Mouse (Mus musculus) kidney, embryonic 16.5 days (tissue): ENCODE data around the gene Ppp2r2c. TPM values are rescaled to one million over a fixed set of nuclear protein-coding genes. Genes with fewer than 3 reads are reported as not detected.

Experiments
- ATAC-seq: fragments of 200-750 bp; cut with Nextera tagmentation; 2 replicates; pipeline ENCODE4 v1.8.0; 2017; ENCODE audit warnings: moderate TSS enrichment; ENCODE audit not compliant: low FRiP score, low TSS enrichment
- H3K27ac ChIP-seq: fragments of 300-500 bp; sonication (generic); 2 replicates; pipeline ENCODE4 v1.5.1; 2014; ENCODE audit warnings: low read length
- H3K27me3 ChIP-seq: fragments of 300-500 bp; sonication (generic); 2 replicates; pipeline ENCODE4 v1.6.1; 2014; ENCODE audit warnings: low read length, control low read depth, mixed read lengths; ENCODE audit not compliant: insufficient read depth
- H3K36me3 ChIP-seq: fragments of 300-500 bp; sonication (generic); 2 replicates; pipeline ENCODE4 v1.6.1; 2014; ENCODE audit warnings: low read length, control low read depth, mixed read lengths; ENCODE audit not compliant: insufficient read depth
- H3K4me1 ChIP-seq: fragments of 300-500 bp; sonication (generic); 2 replicates; pipeline ENCODE4 v1.6.1; 2014; ENCODE audit warnings: low read length, control low read depth, mixed read lengths; ENCODE audit not compliant: insufficient read depth
- H3K4me2 ChIP-seq: fragments of 300-500 bp; sonication (generic); replicated peaks from 2 replicates; pipeline ENCODE4 v1.6.1; 2014; ENCODE audit warnings: low read depth, low read length
- H3K4me3 ChIP-seq: fragments of 300-500 bp; sonication (generic); 2 replicates; pipeline ENCODE4 v1.5.1; 2014; ENCODE audit warnings: mild to moderate bottlenecking, low read length
- H3K9ac ChIP-seq: fragments of 300-500 bp; sonication (generic); replicated peaks from 2 replicates; pipeline ENCODE4 v1.6.1; 2014; ENCODE audit warnings: low read length
- H3K9me3 ChIP-seq: fragments of 300-500 bp; sonication (generic); 2 replicates; pipeline ENCODE4 v1.6.1; 2016; ENCODE audit warnings: low read length, control low read depth
- WGBS: fragments of 180-500 bp; shearing (Covaris S2); extraction: QIAGEN DNeasy Blood & Tissue Kit; methylation state at CpG from one replicate; pipeline ENCODE4 v1.1.7; 2014; 5-methylcytosine and 5-hydroxymethylcytosine counted together
- polyA plus RNA-seq: library from polyadenylated mRNA; unstranded; fragments of >200 nt; fragmentation: Nextera tagmentation; extraction: Ambion mirVana; gene quantifications from 2 replicates; pipeline ENCODE4 v1.2.1, GENCODE M21; 2015

Gene Ppp2r2c
- polyA plus RNA-seq, 1 experiment from 2014 or later: not detected

- Histone ChIP-seq H3K4me2 (no peak overlapping the region), H3K27ac (no peak overlapping the region), H3K27me3 (no peaks in the 10 kb centered on the region), H3K4me3 (no peak overlapping the region), H3K4me1 (peaks cover 4% of the 10 kb centered on the region; the same call in 1 of the 2 replicates), H3K9me3 (no peaks in the 10 kb centered on the region), H3K9ac (no peak overlapping the region), H3K36me3 (no peaks in the 10 kb centered on the region)
- ATAC-seq: no peak
- WGBS: 61% methylated on average over 2 of the region's 2 CpGs
These were observed 82.6 kb downstream of the Ppp2r2c start for GRCm38 (mm10) chr5:36950871-36951270.

DNA sequence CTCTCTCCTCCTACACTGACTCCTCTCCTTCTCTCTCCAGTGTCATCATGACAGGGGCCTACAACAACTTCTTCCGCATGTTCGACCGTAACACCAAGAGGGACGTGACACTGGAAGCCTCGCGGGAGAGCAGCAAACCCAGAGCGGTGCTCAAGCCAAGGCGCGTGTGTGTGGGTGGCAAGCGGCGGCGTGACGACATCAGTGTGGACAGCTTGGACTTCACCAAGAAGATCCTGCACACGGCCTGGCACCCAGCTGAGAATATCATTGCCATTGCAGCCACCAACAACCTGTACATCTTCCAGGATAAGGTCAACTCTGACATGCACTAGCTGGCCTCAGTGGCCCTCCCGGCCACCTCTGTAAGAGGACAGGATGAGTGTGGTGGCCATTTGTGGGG lies 84.0 kb downstream of the Ppp2r2c start:
- H3K9ac ChIP-seq: no peak overlapping the region
- no peak overlapping the region for H3K4me3 ChIP-seq
- H3K9me3 ChIP-seq: no peaks in the 10 kb centered on the region
- H3K27me3 ChIP-seq: no peaks in the 10 kb centered on the region
- H3K4me2 ChIP-seq: no peak overlapping the region
- H3K4me1 ChIP-seq: peaks cover 4% of the 10 kb centered on the region; the same call in 1 of the 2 replicates
- H3K27ac ChIP-seq: no peak overlapping the region
- no peak for ATAC-seq
- no peaks in the 10 kb centered on the region for H3K36me3 ChIP-seq
- WGBS: 89% methylated on average over 15 of the region's 15 CpGs

GRCm38 (mm10) chr5:36955366-36955765 lies 87.1 kb downstream of the Ppp2r2c start:
- Histone ChIP-seq H3K9me3 (no peaks in the 10 kb centered on the region), H3K9ac (no peak overlapping the region), H3K4me2 (no peak overlapping the region), H3K27me3 (no peaks in the 10 kb centered on the region), H3K4me3 (no peak overlapping the region), H3K36me3 (no peaks in the 10 kb centered on the region), H3K27ac (no peak overlapping the region), H3K4me1 (peaks cover 4% of the 10 kb centered on the region; the same call in 1 of the 2 replicates)
- ATAC-seq: 0 out of 2 replicates have a peak, but pooled peaks have one; percentile 24
- WGBS: 9% methylated on average over 4 of the region's 4 CpGs

DNA sequence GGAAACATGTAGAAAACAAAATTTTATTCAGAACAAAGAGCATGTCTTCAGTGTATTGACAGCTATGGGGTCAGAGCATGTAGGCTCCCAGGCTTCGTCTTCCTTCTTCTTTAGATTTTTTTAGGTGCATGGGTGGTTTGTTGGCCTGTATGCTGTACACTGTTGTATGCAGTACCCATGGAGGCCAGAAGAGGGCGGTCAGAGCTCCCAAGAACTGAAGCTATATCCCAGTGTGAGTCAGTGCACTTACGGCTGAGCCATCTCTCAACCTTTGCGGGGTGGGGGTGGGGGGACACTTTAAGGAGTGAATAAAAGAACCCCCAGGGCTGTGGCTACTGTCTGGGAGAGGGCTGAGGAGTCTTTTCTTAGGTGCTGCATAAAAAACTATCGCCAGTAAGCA lies 90.5 kb downstream of the Ppp2r2c start:
- Histone ChIP-seq H3K4me2 (no peak overlapping the region), H3K4me3 (no peak overlapping the region), H3K9me3 (no peaks in the 10 kb centered on the region), H3K36me3 (no peaks in the 10 kb centered on the region), H3K9ac (no peak overlapping the region), H3K4me1 (no peaks in the 10 kb centered on the region), H3K27me3 (no peaks in the 10 kb centered on the region), H3K27ac (no peak overlapping the region)
- 36% methylated on average over 5 of the region's 5 CpGs for WGBS
- no peak; the same call in 1 of the 2 replicates for ATAC-seq

- no peak overlapping the region for H3K4me3 ChIP-seq
- ATAC-seq: no peak
- WGBS: 49% methylated on average over 5 of the region's 5 CpGs
- no peaks in the 10 kb centered on the region for H3K9me3 ChIP-seq
- peaks cover 7% of the 10 kb centered on the region for H3K36me3 ChIP-seq
- H3K27me3 ChIP-seq: no peaks in the 10 kb centered on the region
- H3K4me1 ChIP-seq: no peaks in the 10 kb centered on the region
- H3K9ac ChIP-seq: no peak overlapping the region
- no peak overlapping the region for H3K4me2 ChIP-seq
- H3K27ac ChIP-seq: no peak overlapping the region
These were observed 92.2 kb downstream of the Ppp2r2c start for GRCm38 (mm10) chr5:36960501-36960900.

- no peaks in the 10 kb centered on the region for H3K27me3 ChIP-seq
- H3K4me2 ChIP-seq: no peak overlapping the region
- no peaks in the 10 kb centered on the region for H3K9me3 ChIP-seq
- no peak overlapping the region for H3K9ac ChIP-seq
- no peak overlapping the region for H3K4me3 ChIP-seq
- H3K36me3 ChIP-seq: peaks cover 36% of the 10 kb centered on the region
- no peak overlapping the region for H3K27ac ChIP-seq
- H3K4me1 ChIP-seq: peaks cover 4% of the 10 kb centered on the region; the same call in 1 of the 2 replicates
- WGBS: 92% methylated on average over 8 of the region's 8 CpGs
- no peak for ATAC-seq
These were observed 103.3 kb downstream of the Ppp2r2c start for GRCm38 (mm10) chr5:36971587-36971986.

- H3K9ac ChIP-seq: no peak overlapping the region
- no peak overlapping the region for H3K4me2 ChIP-seq
- H3K27me3 ChIP-seq: no peaks in the 10 kb centered on the region
- no peak for ATAC-seq
- 43% methylated on average over 13 of the region's 13 CpGs for WGBS
- H3K27ac ChIP-seq: no peak overlapping the region
- H3K4me1 ChIP-seq: peaks cover 27% of the 10 kb centered on the region
- H3K4me3 ChIP-seq: no peak overlapping the region
- H3K36me3 ChIP-seq: peaks cover 16% of the 10 kb centered on the region
- H3K9me3 ChIP-seq: no peaks in the 10 kb centered on the region
These were observed 107.0 kb downstream of the Ppp2r2c start for GRCm38 (mm10) chr5:36975336-36975735.

DNA sequence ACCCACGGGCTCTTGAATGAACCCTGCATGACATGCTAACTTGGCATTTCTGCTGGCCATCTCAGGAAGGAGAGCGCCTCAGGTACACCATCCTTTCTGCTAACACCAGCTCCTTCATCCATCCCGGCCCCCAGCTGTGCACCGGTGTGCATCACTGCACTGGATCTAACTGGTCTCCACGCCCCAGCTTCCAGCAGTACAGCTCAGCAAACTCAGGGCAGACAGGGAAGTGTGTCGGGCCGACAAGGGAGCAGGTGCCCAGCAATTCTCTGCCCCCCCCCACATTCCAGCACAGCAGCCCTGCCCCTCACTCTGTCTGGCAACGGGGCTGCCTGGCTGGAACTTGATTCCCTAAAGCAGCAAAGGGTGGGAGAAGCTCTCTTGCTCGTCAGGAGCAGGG lies 109.5 kb downstream of the Ppp2r2c start:
- Histone ChIP-seq H3K36me3 (peaks cover 14% of the 10 kb centered on the region; the same call in 1 of the 2 replicates), H3K4me3 (no peak overlapping the region), H3K4me2 (no peak overlapping the region), H3K9me3 (no peaks in the 10 kb centered on the region), H3K27me3 (no peaks in the 10 kb centered on the region), H3K27ac (no peak overlapping the region), H3K4me1 (peaks cover 27% of the 10 kb centered on the region), H3K9ac (no peak overlapping the region)
- ATAC-seq: peak; percentile 83
- WGBS: 49% methylated on average over 9 of the region's 9 CpGs

- Histone ChIP-seq H3K4me2 (no peak overlapping the region), H3K27me3 (no peaks in the 10 kb centered on the region), H3K4me3 (no peak overlapping the region), H3K4me1 (peaks cover 27% of the 10 kb centered on the region), H3K27ac (no peak overlapping the region), H3K36me3 (peaks cover 9% of the 10 kb centered on the region; the same call in 1 of the 2 replicates), H3K9me3 (no peaks in the 10 kb centered on the region), H3K9ac (no peak overlapping the region)
- 48% methylated on average over 8 of the region's 8 CpGs for WGBS
- no peak for ATAC-seq
These were observed 110.7 kb downstream of the Ppp2r2c start for GRCm38 (mm10) chr5:36979001-36979400.

DNA sequence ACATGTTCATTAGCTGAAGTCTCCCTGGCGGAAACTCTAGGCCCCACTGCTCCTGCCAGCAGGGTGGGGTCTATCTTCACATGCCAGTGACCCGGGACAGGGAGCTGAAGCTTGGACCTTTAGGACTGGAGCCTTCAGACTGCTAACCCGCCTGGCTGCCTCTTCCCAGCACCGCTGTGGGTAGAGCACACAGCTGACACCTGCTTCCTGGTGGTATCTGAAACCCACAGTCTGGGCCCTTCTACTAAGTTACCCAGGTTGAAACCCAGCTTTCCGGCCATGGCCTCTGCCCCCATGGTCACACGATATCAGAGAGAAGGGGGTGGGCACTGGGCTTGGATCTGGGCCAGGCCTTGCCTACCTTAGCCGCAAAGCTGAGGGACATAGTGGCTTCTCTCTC lies 111.3 kb downstream of the Ppp2r2c start:
- H3K27ac ChIP-seq: peak overlapping the region; percentile 28; the same call in 1 of the 2 replicates
- 0 out of 2 replicates have a peak, but pooled peaks have one; percentile 26 for ATAC-seq
- WGBS: 45% methylated on average over 7 of the region's 7 CpGs

More for the DNA sequence above, 111.3 kb downstream of the Ppp2r2c start:
- Histone ChIP-seq H3K9me3 (no peaks in the 10 kb centered on the region), H3K27me3 (no peaks in the 10 kb centered on the region), H3K9ac (no peak overlapping the region), H3K4me3 (no peak overlapping the region), H3K36me3 (peaks cover 9% of the 10 kb centered on the region; the same call in 1 of the 2 replicates), H3K4me1 (peaks cover 27% of the 10 kb centered on the region), H3K4me2 (no peak overlapping the region)
